Mouse (Mus musculus) macrophage (primary cell): ENCODE data around the gene Mul1. TPM values are rescaled to one million over a fixed set of nuclear protein-coding genes. Genes with fewer than 3 reads are reported as not detected.

Experiments
- polyA plus RNA-seq: library from polyadenylated mRNA; stranded (reverse); fragments of 250-400 nt; gene quantifications from 3 replicates; pipeline ENCODE4 v1.2.4, GENCODE M21; 2018; ENCODE audit warnings: inconsistent platforms

The Mul1 gene
- polyA plus RNA-seq, 1 experiment from 2014 or later, result 10.2 TPM

Other genes with a start within 250 kb of the Mul1 start
- gene Hp1bp3, start 218.4 kb upstream of the Mul1 start, polyA plus RNA-seq, result 87.1 to 133 TPM (median 94.2 TPM) in 3 replicates
- 0.06 to 0.09 TPM in 2 of 3 replicates, not detected in the other for gene Sh2d5, start 184.3 kb upstream of the Mul1 start, polyA plus RNA-seq
- gene Kif17, start 184.2 kb upstream of the Mul1 start, polyA plus RNA-seq, result not detected in 3 replicates
- gene Ddost, start 129.9 kb upstream of the Mul1 start, polyA plus RNA-seq, result 99.5 to 135 TPM (median 111 TPM) in 3 replicates
- gene Pink1, start 108.4 kb upstream of the Mul1 start, polyA plus RNA-seq, result 22.5 to 70.3 TPM (median 44.1 TPM) in 3 replicates
- not detected in 3 replicates for gene Cda, start 66.7 kb upstream of the Mul1 start, polyA plus RNA-seq
- gene Fam43b, start 38.1 kb upstream of the Mul1 start, polyA plus RNA-seq, result not detected in 3 replicates
- not detected in 3 replicates for gene Camk2n1, start 19.6 kb downstream of the Mul1 start, polyA plus RNA-seq
- not detected in 3 replicates for gene Vwa5b1, start 201.2 kb downstream of the Mul1 start, polyA plus RNA-seq